Mouse (Mus musculus) cerebellum, adult 2 months (tissue): ENCODE data around the gene Hspbap1. TPM values are rescaled to one million over a fixed set of nuclear protein-coding genes. Genes with fewer than 3 reads are reported as not detected.

Source experiments
- DNase-seq, 2 experiments: peaks; one replicate each; pipeline ENCODE4 v3.0.0; 2021
- H3K27ac ChIP-seq: fragments of 200-500 bp; 2 replicates; pipeline ENCODE4 v1.5.1; 2012; ENCODE audit warnings: low read length, control low read depth, inconsistent platforms; ENCODE audit not compliant: insufficient read depth
- H3K27me3 ChIP-seq: fragments of 200-500 bp; 2 replicates; pipeline ENCODE4 v1.6.1; 2012; ENCODE audit warnings: inconsistent platforms, mild to moderate bottlenecking, low read length, moderate library complexity; ENCODE audit not compliant: control insufficient read depth, insufficient read depth
- H3K4me1 ChIP-seq: fragments of 200-500 bp; 2 replicates; pipeline ENCODE4 v1.6.1; 2011; ENCODE audit warnings: low read length; ENCODE audit not compliant: control insufficient read depth, insufficient read depth
- H3K4me3 ChIP-seq: fragments of 200-500 bp; replicated peaks from 2 replicates; pipeline ENCODE3; 2011; ENCODE audit warnings: mild to moderate bottlenecking, low read depth, low read length, control low read depth; ENCODE audit not compliant: insufficient read depth
- CTCF ChIP-seq: fragments of 200-500 bp; IDR thresholded peaks from 2 replicates; pipeline ENCODE4 v1.5.1; 2011; ENCODE audit warnings: low read depth, mild to moderate bottlenecking, control low read depth, low read length, moderate library complexity, borderline replicate concordance; ENCODE audit not compliant: insufficient read depth
- POLR2A ChIP-seq: fragments of 200-500 bp; IDR thresholded peaks from 2 replicates; pipeline ENCODE4 v1.6.1; 2011; ENCODE audit warnings: low read length, control low read depth, borderline replicate concordance; ENCODE audit not compliant: insufficient read depth
- WGBS: fragments of 180-500 bp; shearing (Covaris S2); methylation state at CpG from one replicate; pipeline ENCODE4 v1.1.7; 2018; 5-methylcytosine and 5-hydroxymethylcytosine counted together
- polyA plus RNA-seq: library from polyadenylated mRNA; depleted of rRNA; stranded (reverse); fragments of >200 nt; gene quantifications from 2 replicates; pipeline ENCODE4 v1.2.3, GENCODE M21; 2012

The Hspbap1 gene
- polyA plus RNA-seq, 1 experiment = 5.7 TPM

DNA sequence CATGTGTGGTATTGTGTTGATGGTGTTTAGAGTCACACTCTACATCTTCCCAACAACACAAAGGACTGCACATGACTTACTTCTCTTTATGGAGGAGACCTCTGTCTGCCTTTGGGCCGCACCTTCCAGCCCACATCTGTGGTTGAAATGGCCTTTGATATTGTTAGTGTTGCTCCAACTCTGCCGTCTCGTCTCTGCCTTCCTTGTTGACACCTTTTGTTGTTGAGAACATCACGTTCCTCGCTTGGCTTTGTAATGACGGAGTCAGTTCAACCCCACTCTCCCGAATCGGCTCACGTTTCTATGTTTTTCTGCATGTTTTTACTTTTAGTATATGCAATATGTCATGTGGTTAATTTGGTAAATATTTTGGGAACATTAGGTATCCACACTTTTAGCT lies 10.9 kb downstream of the Hspbap1 start:
- Histone ChIP-seq H3K27me3 (no peaks in the 10 kb centered on the region), H3K4me3 (no peak overlapping the region), H3K27ac (no peak overlapping the region), H3K4me1 (no peaks in the 10 kb centered on the region)
- DNase-seq = no peak
- no peak for TF ChIP-seq CTCF
- no peak for TF ChIP-seq POLR2A
- WGBS = 93% methylated on average over 9 of the region's 9 CpGs

- TF ChIP-seq CTCF = no peak
- no peak for TF ChIP-seq POLR2A
Observed at GRCm38 (mm10) chr16:35781651-35782050, 11.5 kb downstream of the Hspbap1 start.

GRCm38 (mm10) chr16:35782451-35783206 lies 12.5 kb downstream of the Hspbap1 start:
- Histone ChIP-seq H3K27ac (no peak overlapping the region), H3K4me1 (no peaks in the 10 kb centered on the region), H3K27me3 (no peaks in the 10 kb centered on the region), H3K4me3 (no peak overlapping the region)
- no peak for DNase-seq
- TF ChIP-seq CTCF (no peak), POLR2A (no peak)
- 86% methylated on average over 13 of the region's 13 CpGs for WGBS

More at GRCm38 (mm10) chr16:35781651-35782050, 11.5 kb downstream of the Hspbap1 start:
- no peaks in the 10 kb centered on the region for H3K4me1 ChIP-seq
- no peak overlapping the region for H3K27ac ChIP-seq
- WGBS = 89% methylated on average over 5 of the region's 5 CpGs
- DNase-seq = no peak
- no peaks in the 10 kb centered on the region for H3K27me3 ChIP-seq
- H3K4me3 ChIP-seq = no peak overlapping the region

DNA sequence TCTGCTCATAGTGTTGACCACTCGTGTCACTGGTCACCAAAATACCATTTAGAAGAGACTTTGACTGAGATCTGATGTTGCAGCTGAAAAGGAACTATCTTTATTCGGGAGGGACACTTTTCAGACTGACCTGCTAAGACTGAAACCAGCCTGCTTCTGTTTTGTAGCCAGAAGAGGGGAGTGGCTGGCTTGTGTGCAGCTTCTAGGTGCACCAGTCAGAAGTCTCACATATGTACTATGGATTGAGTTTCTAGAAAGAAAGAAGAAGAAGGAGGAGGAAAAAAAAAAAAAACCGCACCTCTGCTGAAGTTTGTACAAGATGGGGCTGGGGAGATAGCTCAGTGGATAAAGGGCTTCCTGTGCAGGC lies 13.0 kb downstream of the Hspbap1 start:
- WGBS = 93% methylated on average over 3 of the region's 3 CpGs
- no peaks in the 10 kb centered on the region for H3K4me1 ChIP-seq
- no peak for DNase-seq
- no peak overlapping the region for H3K27ac ChIP-seq
- no peak overlapping the region for H3K4me3 ChIP-seq
- TF ChIP-seq POLR2A (no peak), CTCF (no peak)
- no peaks in the 10 kb centered on the region for H3K27me3 ChIP-seq

- DNase-seq = no peak
- H3K4me1 ChIP-seq = no peaks in the 10 kb centered on the region
- no peak overlapping the region for H3K27ac ChIP-seq
- no peak for TF ChIP-seq POLR2A
- no peak for TF ChIP-seq CTCF
- no peak overlapping the region for H3K4me3 ChIP-seq
- 90% methylated on average over 7 of the region's 7 CpGs for WGBS
- H3K27me3 ChIP-seq = no peaks in the 10 kb centered on the region
Observed at GRCm38 (mm10) chr16:35784134-35784725, 14.1 kb downstream of the Hspbap1 start.

- Histone ChIP-seq H3K4me3 (no peak overlapping the region), H3K27ac (no peak overlapping the region), H3K4me1 (no peaks in the 10 kb centered on the region), H3K27me3 (no peaks in the 10 kb centered on the region)
- WGBS = 88% methylated on average over 6 of the region's 6 CpGs
- no peak for TF ChIP-seq POLR2A
- TF ChIP-seq CTCF = no peak
- DNase-seq = no peak
Observed at GRCm38 (mm10) chr16:35787163-35787562, 17.0 kb downstream of the Hspbap1 start.

- WGBS = 58% methylated on average over 8 of the region's 8 CpGs
- Histone ChIP-seq H3K4me3 (no peak overlapping the region), H3K27me3 (no peaks in the 10 kb centered on the region), H3K4me1 (no peaks in the 10 kb centered on the region), H3K27ac (no peak overlapping the region)
- no peak for TF ChIP-seq CTCF
- TF ChIP-seq POLR2A = no peak
- DNase-seq = no peak
Observed at GRCm38 (mm10) chr16:35787568-35788189, 17.5 kb downstream of the Hspbap1 start.
